Mouse (Mus musculus) olfactory bulb, adult 2 months (tissue): ENCODE measurements at regions not wholly inside any gene's neighbourhood (a gene's known extent, or its start where the extent isn't known, plus 50 kb on each side); places are given as distances from the start of the nearest gene placed in this dataset.

ENCODE experiments used
- H3K27ac ChIP-seq: fragments of 200-500 bp; 2 replicates; pipeline ENCODE4 v1.5.1; 2012; ENCODE audit warnings: low read depth, low read length; ENCODE audit not compliant: insufficient read depth
- H3K4me1 ChIP-seq: fragments of 200-500 bp; 2 replicates; pipeline ENCODE4 v1.6.1; 2012; ENCODE audit warnings: low read length; ENCODE audit not compliant: control insufficient read depth, insufficient read depth
- H3K4me3 ChIP-seq: fragments of 200-500 bp; 2 replicates; pipeline ENCODE4 v1.5.1; 2012; ENCODE audit warnings: mild to moderate bottlenecking, low read depth, low read length, moderate library complexity; ENCODE audit not compliant: insufficient read depth
- CTCF ChIP-seq: fragments of 200-500 bp; IDR thresholded peaks from 2 replicates; pipeline ENCODE4 v1.5.1; 2012; ENCODE audit warnings: low read depth, mild to moderate bottlenecking, low read length, moderate library complexity; ENCODE audit not compliant: insufficient read depth
- POLR2A ChIP-seq: fragments of 200-500 bp; IDR thresholded peaks from 2 replicates; pipeline ENCODE4 v1.6.1; 2012; ENCODE audit warnings: mild to moderate bottlenecking, low read depth, low read length, moderate library complexity; ENCODE audit not compliant: insufficient read depth
- WGBS: fragments of 180-500 bp; shearing (Covaris S2); methylation state at CpG from one replicate; pipeline ENCODE4 v1.1.7; 2018; 5-methylcytosine and 5-hydroxymethylcytosine counted together

DNA sequence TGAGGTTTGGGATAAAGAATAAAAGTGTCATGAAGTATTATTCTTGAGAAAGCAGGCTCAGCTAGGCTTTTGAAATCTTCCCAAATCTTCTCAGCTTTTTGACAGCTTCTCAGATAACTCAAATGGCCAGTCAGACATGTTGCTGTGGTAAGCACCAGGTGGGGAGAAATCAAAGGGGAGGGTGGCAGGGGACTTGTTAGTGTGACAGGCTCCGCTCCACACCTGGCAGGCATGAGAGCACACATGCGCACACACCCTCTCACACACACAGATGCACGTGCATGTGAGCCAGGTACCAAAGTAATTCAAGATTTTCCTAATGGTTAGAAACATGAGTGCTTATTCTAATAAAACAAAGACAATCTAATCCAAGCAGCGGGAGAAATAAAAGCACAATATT is 236.1 kb downstream of the 1700129C05Rik start:
- Histone ChIP-seq H3K4me1 (no peaks in the 10 kb centered on the region), H3K4me3 (no peak overlapping the region), H3K27ac (no peak overlapping the region)
- TF ChIP-seq POLR2A, result no peak
- no peak for TF ChIP-seq CTCF
- 82% methylated on average over 4 of the region's 4 CpGs for WGBS

DNA sequence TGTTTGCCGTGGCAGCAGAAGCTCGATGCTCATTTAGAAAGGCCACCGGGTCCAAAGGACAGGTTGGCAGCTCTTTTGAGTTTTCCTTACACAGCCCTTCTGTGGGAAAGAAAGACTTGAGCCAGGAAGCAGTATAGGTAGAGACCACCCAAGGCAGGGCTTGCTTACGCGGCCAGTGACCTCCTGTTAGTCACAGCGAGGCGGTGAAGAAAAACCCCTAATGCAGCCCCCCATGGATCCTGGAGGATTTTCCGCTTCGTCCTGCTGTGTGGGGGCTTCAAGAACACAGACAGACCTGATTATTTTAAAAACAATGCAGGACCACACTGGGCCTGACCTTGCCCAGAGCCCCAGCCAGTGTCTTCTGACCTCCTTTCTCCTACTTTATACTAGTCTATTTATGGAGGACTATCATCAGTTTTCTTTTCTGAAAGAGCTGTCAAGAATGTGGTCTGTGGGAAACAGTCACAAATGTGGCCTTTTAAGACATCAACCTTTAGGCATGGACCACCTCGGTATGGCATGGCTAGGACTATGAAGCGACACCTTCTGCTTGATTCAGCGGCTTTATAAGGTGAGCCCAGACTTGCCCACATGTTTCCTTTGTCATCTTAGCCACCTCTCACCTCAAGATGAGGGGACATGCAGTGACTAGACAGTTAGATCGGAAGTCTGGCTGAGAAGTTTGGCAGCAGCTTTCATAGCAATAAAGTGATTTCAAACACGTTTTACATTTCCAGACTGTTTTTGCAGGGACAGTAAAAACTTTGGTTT is 274.3 kb downstream of the 1700129C05Rik start:
- Histone ChIP-seq H3K27ac (no peak overlapping the region), H3K4me1 (no peaks in the 10 kb centered on the region), H3K4me3 (no peak overlapping the region)
- 62% methylated on average over 14 of the region's 14 CpGs for WGBS
- TF ChIP-seq POLR2A (no peak), CTCF (no peak)

DNA sequence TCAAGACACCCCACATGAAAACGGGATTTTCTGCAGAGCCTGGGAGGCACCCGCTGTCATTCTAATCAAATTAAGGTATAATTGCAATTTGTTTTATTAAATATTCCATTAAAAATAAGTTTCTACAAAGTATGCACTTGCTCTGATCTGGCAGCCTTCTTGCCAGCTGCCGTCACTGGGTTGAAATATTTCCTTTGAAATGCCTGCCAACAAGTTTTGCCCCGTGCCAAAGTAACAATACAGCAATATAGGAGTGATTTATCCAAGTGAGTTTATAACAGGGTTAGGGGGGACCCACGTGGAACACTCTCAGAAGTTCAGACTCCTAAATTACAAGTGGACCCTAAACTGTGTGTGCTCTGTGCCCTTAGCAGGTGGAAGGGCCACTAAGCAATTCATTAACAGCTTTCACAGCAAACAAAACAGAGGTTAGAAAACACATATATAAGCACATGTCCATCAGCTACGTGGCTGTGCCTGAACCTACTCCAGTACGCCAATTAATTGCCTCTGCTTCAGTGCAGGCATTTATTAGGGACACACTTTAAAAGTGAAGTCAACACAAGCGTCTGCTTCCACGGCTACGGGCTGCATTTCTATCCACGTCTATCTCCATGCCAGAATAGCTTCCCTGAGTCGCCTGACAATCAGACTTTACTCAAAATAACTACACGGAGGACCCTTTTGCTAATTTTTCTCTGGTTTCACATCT is 275.1 kb downstream of the 1700129C05Rik start:
- H3K4me1 ChIP-seq, result no peaks in the 10 kb centered on the region
- no peak for TF ChIP-seq POLR2A
- no peak for TF ChIP-seq CTCF
- H3K27ac ChIP-seq, result no peak overlapping the region
- WGBS, result 27% methylated on average over 13 of the region's 13 CpGs
- no peak overlapping the region for H3K4me3 ChIP-seq

GRCm38 (mm10) chr14:58854871-58855270 is 287.8 kb downstream of the 1700129C05Rik start:
- no peak overlapping the region for H3K4me3 ChIP-seq
- no peaks in the 10 kb centered on the region for H3K4me1 ChIP-seq
- H3K27ac ChIP-seq, result no peak overlapping the region
- 93% methylated on average over 4 of the region's 4 CpGs for WGBS
- TF ChIP-seq CTCF (no peak), POLR2A (no peak)

- no peak for TF ChIP-seq CTCF
- TF ChIP-seq POLR2A, result no peak
- H3K4me1 ChIP-seq, result no peaks in the 10 kb centered on the region
- H3K27ac ChIP-seq, result no peak overlapping the region
- H3K4me3 ChIP-seq, result no peak overlapping the region
- WGBS, result 82% methylated on average over 2 of the region's 2 CpGs
These were observed 298.1 kb downstream of the 1700129C05Rik start for GRCm38 (mm10) chr14:58844565-58844964.

DNA sequence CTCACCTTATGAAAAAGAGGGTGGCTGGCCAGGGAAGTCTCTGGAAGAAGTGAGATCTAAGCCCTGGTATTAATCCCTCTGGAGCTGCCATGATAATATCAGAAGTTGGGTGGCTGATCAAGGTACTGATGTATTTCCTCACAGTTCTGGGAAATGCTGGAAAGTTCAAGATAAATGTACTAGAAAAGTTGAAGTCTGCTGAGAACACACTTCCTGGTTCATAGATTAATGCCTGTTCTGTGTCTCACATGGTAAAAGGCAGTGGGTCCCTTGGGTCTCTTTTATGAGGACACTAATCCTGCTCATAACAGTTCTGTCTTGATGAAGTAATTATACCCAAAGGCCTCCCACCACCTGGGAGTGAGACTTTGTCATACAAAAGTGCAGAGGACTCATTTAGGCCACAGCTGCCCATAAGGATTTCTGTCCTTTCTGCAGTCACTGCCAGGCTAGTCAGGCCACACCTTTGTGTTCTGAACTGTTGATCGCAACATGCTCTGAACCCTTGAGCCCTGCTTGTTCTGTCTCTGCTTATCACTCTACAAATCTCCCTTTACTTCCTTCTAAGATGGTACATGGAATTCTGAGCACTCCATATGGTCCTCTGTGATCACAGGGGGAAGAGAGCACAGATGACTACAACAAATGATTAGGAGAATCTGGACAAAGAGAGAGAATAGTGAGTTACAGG is 300.4 kb downstream of the 1700129C05Rik start:
- 97% methylated on average over 1 of the region's 1 CpGs for WGBS
- no peak overlapping the region for H3K27ac ChIP-seq
- TF ChIP-seq POLR2A, result no peak
- TF ChIP-seq CTCF, result no peak
- no peak overlapping the region for H3K4me3 ChIP-seq
- H3K4me1 ChIP-seq, result no peaks in the 10 kb centered on the region

- TF ChIP-seq CTCF, result no peak
- TF ChIP-seq POLR2A, result no peak
- no peaks in the 10 kb centered on the region for H3K4me1 ChIP-seq
- no peak overlapping the region for H3K4me3 ChIP-seq
- H3K27ac ChIP-seq, result no peak overlapping the region
- 87% methylated on average over 4 of the region's 4 CpGs for WGBS
These were observed 319.8 kb downstream of the 1700129C05Rik start for GRCm38 (mm10) chr14:58822938-58823337.

DNA sequence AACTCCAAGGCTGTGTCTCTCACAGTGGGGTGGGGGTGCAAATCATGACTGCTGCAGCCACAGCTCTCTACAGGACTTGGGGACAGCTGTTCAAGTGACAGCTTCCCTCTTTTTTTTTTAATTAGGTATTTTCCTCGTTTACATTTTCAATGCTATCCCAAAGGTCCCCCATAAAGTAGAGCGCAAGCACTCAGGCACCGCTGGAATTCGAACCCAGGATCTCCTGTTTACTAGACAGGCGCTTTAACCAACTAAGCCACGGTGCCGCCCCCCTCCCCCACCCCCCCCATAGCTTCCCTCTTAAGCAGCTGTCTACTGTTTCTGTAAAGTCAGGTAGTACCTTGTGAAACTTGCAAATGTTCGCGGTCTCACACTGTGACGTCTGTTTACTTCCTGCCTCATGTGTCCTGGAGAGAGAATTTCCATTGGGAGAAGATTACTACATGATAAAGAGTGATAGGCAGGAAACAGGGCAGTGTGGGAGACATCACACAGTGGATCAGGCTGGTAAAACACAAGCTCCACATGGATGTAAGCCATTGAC is 324.7 kb downstream of the 1700129C05Rik start:
- TF ChIP-seq CTCF (no peak), POLR2A (no peak)
- 81% methylated on average over 10 of the region's 10 CpGs for WGBS
- H3K27ac ChIP-seq, result no peak overlapping the region

DNA sequence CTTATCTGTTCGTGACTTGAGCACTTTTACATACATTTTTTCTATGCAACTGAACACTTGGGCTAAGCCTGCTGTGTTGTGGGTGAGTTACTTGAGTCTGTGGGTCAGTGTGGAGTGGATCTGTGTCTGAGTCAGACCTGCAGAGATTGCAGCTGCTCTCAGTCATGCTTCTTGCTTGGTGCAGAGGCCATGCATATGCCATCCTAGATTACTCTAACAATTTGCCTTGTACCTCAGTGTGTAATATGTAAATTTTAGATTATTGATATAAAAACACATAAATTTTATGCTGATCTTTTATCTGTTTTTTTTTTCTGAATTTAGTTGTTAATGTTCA is 326.2 kb downstream of the 1700129C05Rik start:
- no peak overlapping the region for H3K27ac ChIP-seq
- H3K4me3 ChIP-seq, result no peak overlapping the region
- no peaks in the 10 kb centered on the region for H3K4me1 ChIP-seq
- TF ChIP-seq CTCF, result no peak
- no peak for TF ChIP-seq POLR2A
- 78% methylated on average over 1 of the region's 1 CpGs for WGBS

More for the DNA sequence above, 324.7 kb downstream of the 1700129C05Rik start:
- Histone ChIP-seq H3K4me1 (no peaks in the 10 kb centered on the region), H3K4me3 (no peak overlapping the region)
